In the genomic region with DNA sequence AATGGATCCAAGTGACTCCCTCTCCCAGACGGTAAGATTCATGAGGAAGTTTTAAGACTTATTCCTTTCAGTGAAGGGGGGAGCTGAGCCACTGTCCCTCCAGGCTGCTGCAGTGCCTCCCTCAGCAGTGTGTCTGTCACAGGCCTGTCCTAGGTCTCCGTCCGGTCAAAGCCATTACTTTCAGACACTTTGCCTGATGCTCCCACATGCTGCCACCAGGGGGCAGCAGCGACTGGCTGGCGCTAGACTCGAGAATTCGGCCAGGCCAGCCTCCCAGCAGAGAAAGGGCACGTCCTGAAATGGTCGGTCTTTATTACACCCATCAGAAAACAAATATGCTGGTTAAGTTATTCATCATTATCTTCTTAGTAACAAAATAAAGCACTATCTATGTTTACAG, we compare ENCODE assay signal across 7 mouse cellular contexts. TPM values are rescaled to one million over a fixed set of nuclear protein-coding genes. Genes with fewer than 3 reads are reported as not detected.
DNase-seq lines count a peak whose midpoint lies in the region; ATAC-seq and TF ChIP-seq lines count a peak whose summit lies in the region.

No protein-coding gene starts in this region.

- H3K9ac ChIP-seq in midbrain, embryonic 15.5 days = no peak overlapping the region

- 6% methylated on average over 9 of the region's 9 CpGs for WGBS in midbrain, embryonic 15.5 days

- H3K9me3 ChIP-seq in midbrain, embryonic 15.5 days = no peaks in the 10 kb centered on the region

- no peak overlapping the region for H3K27ac ChIP-seq in testis, adult 2 months (ENCODE audit: control insufficient read depth, insufficient read depth, low read depth, low read length)
- H3K27ac ChIP-seq in bone marrow macrophage, adult 2 months (ENCODE audit: insufficient read depth, low read depth, low read length) = no peak overlapping the region
- H3K27ac ChIP-seq in midbrain, embryonic 15.5 days = 0 out of 2 replicates have a peak overlapping the region, but pooled peaks have one; percentile 31

- no peak for DNase-seq in testis, postnatal 14 days (ENCODE audit: low spot score)
- DNase-seq in gastrocnemius, postnatal 25 days = peak; percentile 73
- DNase-seq in kidney, postnatal 14 days = peak; percentile 82
- DNase-seq in left cerebral cortex, adult 8-10 months (ENCODE audit: low spot score in 2 of 2) = no peak

- no peak for TF ChIP-seq POLR2A in testis, adult 2 months (IDR thresholded peaks at IDR 0.05; ENCODE audit: control insufficient read depth, low read depth, low read length)
- TF ChIP-seq POLR2A in bone marrow macrophage, adult 2 months (IDR thresholded peaks at IDR 0.05; ENCODE audit: borderline replicate concordance, low read depth, low read length) = no peak

- H3K4me3 ChIP-seq in testis, adult 2 months (ENCODE audit: control insufficient read depth, low read depth, low read length) = no peak overlapping the region
- H3K4me3 ChIP-seq in bone marrow macrophage, adult 2 months (ENCODE audit: insufficient read depth, low read length) = no peak overlapping the region
- H3K4me3 ChIP-seq in midbrain, embryonic 15.5 days = no peak overlapping the region

- peak; percentile 40; the same call in 1 of the 2 replicates for ATAC-seq in midbrain, embryonic 15.5 days (replicated peaks)

- no peak overlapping the region for H3K4me2 ChIP-seq in midbrain, embryonic 15.5 days

- H3K27me3 ChIP-seq in testis, adult 2 months (ENCODE audit: control insufficient read depth, insufficient read depth, low read length) = no peaks in the 10 kb centered on the region
- no peaks in the 10 kb centered on the region for H3K27me3 ChIP-seq in midbrain, embryonic 15.5 days (replicated peaks)

- H3K36me3 ChIP-seq in testis, adult 2 months (ENCODE audit: control insufficient read depth, insufficient read depth, low read length) = no peaks in the 10 kb centered on the region
- no peaks in the 10 kb centered on the region for H3K36me3 ChIP-seq in midbrain, embryonic 15.5 days (replicated peaks)

- peak; percentile 97 for TF ChIP-seq CTCF in testis, adult 2 months (IDR thresholded peaks at IDR 0.05; ENCODE audit: control insufficient read depth, insufficient read depth, insufficient replicate concordance, low read depth, low read length)
- TF ChIP-seq CTCF in bone marrow macrophage, adult 2 months (IDR thresholded peaks at IDR 0.05; ENCODE audit: low read depth, low read length) = peak; percentile 75

- peaks cover 18% of the 10 kb centered on the region for H3K4me1 ChIP-seq in testis, adult 2 months (ENCODE audit: control insufficient read depth, insufficient read depth, low read length)
- no peaks in the 10 kb centered on the region for H3K4me1 ChIP-seq in bone marrow macrophage, adult 2 months (ENCODE audit: control insufficient read depth, insufficient read depth, low read length)
- peaks cover 13% of the 10 kb centered on the region for H3K4me1 ChIP-seq in midbrain, embryonic 15.5 days

RNA-seq across cellular contexts. Expression of a gene that starts 18.6 kb away (rescaled TPM):
- 32.1 and 33.7 TPM in 2 replicates for polyA plus RNA-seq in testis, adult 2 months (2012; rRNA removed)
- not detected in 2 replicates for polyA plus RNA-seq in bone marrow macrophage, adult 2 months (2012; ENCODE audit: insufficient read depth, insufficient read length, missing spikeins)
- under 1 TPM in 1 of 2 experiments, not detected in 1; 0.13 TPM for total RNA-seq in gastrocnemius, postnatal 25 days (2021)
- polyA plus RNA-seq in midbrain, embryonic 15.5 days (2015; fragmentation: Nextera tagmentation; extraction: Ambion mirVana) = 20.0 and 21.9 TPM in 2 replicates
- total RNA-seq in left cerebral cortex, adult 8-10 months (2022) = 1 to 10 TPM; 7.1 to 9.9 (median 7.9) TPM

RNA-seq across cellular contexts. Expression of a gene that starts 31.7 kb away (rescaled TPM):
- 0.90 and 2.6 TPM in 2 replicates for polyA plus RNA-seq in testis, adult 2 months (2012; rRNA removed)
- not detected in 2 replicates for polyA plus RNA-seq in bone marrow macrophage, adult 2 months (2012; ENCODE audit: insufficient read depth, insufficient read length, missing spikeins)
- total RNA-seq in gastrocnemius, postnatal 25 days (2021) = not detected
- polyA plus RNA-seq in midbrain, embryonic 15.5 days (2015; fragmentation: Nextera tagmentation; extraction: Ambion mirVana) = 0.18 TPM in 1 of 2 replicates, not detected in the other
- total RNA-seq in left cerebral cortex, adult 8-10 months (2022) = not detected

RNA-seq across cellular contexts. Expression of a gene that starts 42.2 kb away (rescaled TPM):
- polyA plus RNA-seq in testis, adult 2 months (2012; rRNA removed) = 5.7 and 5.9 TPM in 2 replicates
- not detected in 2 replicates for polyA plus RNA-seq in bone marrow macrophage, adult 2 months (2012; ENCODE audit: insufficient read depth, insufficient read length, missing spikeins)
- 1 to 10 TPM; 7.8 to 8.0 TPM for total RNA-seq in gastrocnemius, postnatal 25 days (2021)
- polyA plus RNA-seq in midbrain, embryonic 15.5 days (2015; fragmentation: Nextera tagmentation; extraction: Ambion mirVana) = 6.5 and 7.4 TPM in 2 replicates
- 10 to 100 TPM in 3 of 4 experiments, 1 to 10 TPM in 1; 8.0 to 12.5 (median 11.4) TPM for total RNA-seq in left cerebral cortex, adult 8-10 months (2022)

Comparison
In these comparisons a context has a peak if more than half of its experiments do, and no peak if none do; other contexts are left out.
1. DNase-seq: peak in gastrocnemius, postnatal 25 days (single experiment) and kidney, postnatal 14 days (single experiment); none in testis, postnatal 14 days (single experiment) and left cerebral cortex, adult 8-10 months (0 of 2).
2. RNA of a gene that starts 18.6 kb away (polyA plus RNA-seq): 32.1 to 33.7 TPM in testis, adult 2 months and 20.0 to 21.9 TPM in midbrain, embryonic 15.5 days; not detected in bone marrow macrophage, adult 2 months; every median in the first group is over 10 times any median in the second.